Mouse (Mus musculus) bone marrow macrophage, adult 2 months (primary cell): ENCODE measurements around the gene Tpst1.

Experiments
- CTCF ChIP-seq: IDR thresholded peaks from 2 replicates; pipeline ENCODE4 v1.5.1; 2012; ENCODE audit warnings: low read depth, mild to moderate bottlenecking, low read length, moderate library complexity
- POLR2A ChIP-seq: IDR thresholded peaks from 2 replicates; pipeline ENCODE4 v1.6.1; 2012; ENCODE audit warnings: mild to moderate bottlenecking, low read depth, low read length, borderline replicate concordance

GRCm38 (mm10) chr5:130136597-130136996 is 63.5 kb downstream of the Tpst1 start:
- TF ChIP-seq POLR2A (no peak), CTCF (no peak)
